Mouse (Mus musculus) left cerebral cortex, postnatal 4 days (tissue): Measurements from ENCODE around the gene Armh2. TPM values are rescaled to one million over a fixed set of nuclear protein-coding genes. Genes with fewer than 3 reads are reported as not detected.
"Not testable (repeated sequence)": the region's sequence is repeated elsewhere in the genome, so short reads cannot be mapped to it uniquely, and the experiment has no call there.

ENCODE experiments used
- DNase-seq: peaks from one replicate; pipeline ENCODE4 v3.0.0-alpha.2; 2022
- intact Hi-C: fragments of 180-260 bp; cut with DNase I; formaldehyde crosslinking; loops from one replicate; pipeline ENCODE4 v1.15.1; 2025
- total RNA-seq, 2 experiments: library from RNA; stranded (reverse); gene quantifications; 2 replicates each; pipeline ENCODE4 v1.2.3; 2021

Armh2 gene
- total RNA-seq, 2 experiments from 2014 or later, result not detected

DNA sequence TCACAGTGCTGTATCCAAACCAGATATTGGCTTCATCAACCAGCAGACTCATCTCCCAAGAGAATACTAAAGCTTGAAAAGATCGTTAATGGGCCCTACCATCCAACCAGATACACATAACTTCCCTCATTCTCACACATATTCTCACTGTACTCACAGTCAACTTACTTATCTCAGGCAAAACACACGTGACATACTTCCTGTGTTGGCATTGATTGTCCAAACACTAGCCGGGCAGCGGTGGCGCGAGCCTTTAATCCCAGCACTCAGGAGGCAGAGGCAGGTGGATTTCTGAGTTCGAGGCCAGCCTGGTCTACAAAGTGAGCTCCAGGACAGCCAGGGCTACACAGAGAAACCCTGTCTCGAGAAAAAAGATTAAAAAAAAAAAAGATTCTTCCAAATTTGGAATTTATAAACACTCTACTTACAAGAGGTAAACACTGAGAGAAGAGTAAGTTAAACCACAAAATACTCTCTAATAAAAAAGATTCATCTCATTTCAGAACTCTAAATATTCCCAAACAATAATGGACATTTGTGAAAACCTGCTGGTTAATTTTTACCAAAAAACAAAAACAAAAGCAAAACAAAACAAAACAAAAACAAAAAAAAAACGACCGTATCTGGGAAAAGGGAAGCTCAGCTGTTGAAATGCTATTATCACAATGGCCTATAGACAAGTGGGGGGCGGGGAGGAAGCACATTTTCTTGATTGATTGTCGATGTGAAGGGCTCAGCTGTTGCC lies 17.0 kb downstream of the Armh2 start:
- intact Hi-C loops, result no loop called here
- no peak for DNase-seq

- DNase-seq, result no peak
These were observed 18.4 kb downstream of the Armh2 start for GRCm38 (mm10) chr13:24759451-24759850.

GRCm38 (mm10) chr13:24760351-24760870 lies 19.4 kb downstream of the Armh2 start:
- DNase-seq, result no peak
- intact Hi-C loops, result no loop called here

More at GRCm38 (mm10) chr13:24759451-24759850, 18.4 kb downstream of the Armh2 start:
- intact Hi-C loops, result no loop called here

- intact Hi-C loops, result no loop called here
These were observed 20.0 kb downstream of the Armh2 start for GRCm38 (mm10) chr13:24761083-24761402.

DNA sequence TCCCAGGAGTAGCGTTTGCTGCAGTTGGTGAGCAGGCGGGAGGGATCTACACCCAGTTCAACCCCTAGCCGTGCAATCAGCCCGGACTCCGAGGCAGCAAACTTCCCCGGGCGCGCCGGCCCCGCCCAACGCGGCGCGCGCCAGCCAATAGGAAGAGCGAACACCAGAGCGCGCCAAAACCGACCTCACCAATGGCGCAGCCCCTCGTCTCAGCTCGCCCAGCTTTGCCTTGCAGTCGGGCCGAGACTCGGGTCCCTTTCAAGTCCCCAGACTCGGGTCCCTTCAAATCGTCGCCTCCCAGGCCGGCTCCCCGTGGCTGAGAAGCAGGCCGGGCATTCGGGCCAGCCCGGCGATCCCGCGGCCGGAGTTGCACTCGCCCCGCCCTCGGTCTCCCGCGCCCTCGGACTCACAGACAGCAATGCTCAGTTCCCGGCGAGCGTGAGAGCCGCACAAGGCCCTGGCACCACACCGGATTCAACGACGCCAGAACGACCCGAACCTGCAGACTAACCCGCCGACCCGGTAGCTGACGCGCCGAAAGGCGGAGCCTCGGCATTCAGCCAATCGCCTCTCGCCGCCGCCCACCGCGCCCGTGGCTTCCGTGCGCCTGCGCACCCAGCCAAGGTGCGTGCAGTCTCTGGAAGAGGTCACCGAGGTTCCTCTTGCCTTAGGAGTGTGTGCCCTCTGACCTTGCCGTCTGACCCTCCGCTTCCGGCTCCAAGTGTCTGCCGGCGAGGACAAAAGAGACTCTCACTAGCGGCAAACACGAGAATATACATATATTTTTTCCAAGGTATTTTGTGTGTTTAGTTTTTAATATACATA lies 20.6 kb downstream of the Armh2 start, which contains the start of gene Gmnn:
Gmnn (minus strand) TSS at position 521 of the 825 bp plus-strand sequence.
- intact Hi-C loops, result no loop called here
- peak; percentile 86 for DNase-seq

More at GRCm38 (mm10) chr13:24761083-24761402, 20.0 kb downstream of the Armh2 start:
- DNase-seq, result no peak

- intact Hi-C loops, result no loop called here
- no peak for DNase-seq
These were observed 21.2 kb downstream of the Armh2 start for GRCm38 (mm10) chr13:24762254-24762653.

GRCm38 (mm10) chr13:24767809-24768208 lies 26.8 kb downstream of the Armh2 start:
- intact Hi-C loops, DNase-seq: not testable (repeated sequence)

DNA sequence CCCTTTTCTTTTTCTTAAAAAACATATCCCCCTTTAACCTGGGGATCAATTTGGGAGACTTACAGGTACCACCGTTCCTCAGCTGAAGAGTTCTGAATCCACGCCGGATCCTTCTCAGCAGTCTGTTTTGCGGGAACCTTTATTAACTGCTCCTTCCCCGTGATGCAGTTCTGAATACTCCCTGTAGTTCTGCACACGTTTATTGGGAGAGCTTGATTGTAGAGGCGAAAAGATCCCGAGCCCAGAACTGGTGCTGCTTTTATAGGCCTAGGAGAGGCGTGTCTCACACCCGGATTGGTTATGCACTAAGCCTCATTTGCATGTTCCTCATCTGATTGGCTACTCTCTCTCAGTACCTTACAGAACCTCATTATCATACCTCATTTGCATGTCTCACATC lies 30.4 kb downstream of the Armh2 start:
- DNase-seq, intact Hi-C loops: not testable (repeated sequence)

- peak; percentile 36 for DNase-seq
These were observed 35.3 kb downstream of the Armh2 start for GRCm38 (mm10) chr13:24776146-24776844.

DNA sequence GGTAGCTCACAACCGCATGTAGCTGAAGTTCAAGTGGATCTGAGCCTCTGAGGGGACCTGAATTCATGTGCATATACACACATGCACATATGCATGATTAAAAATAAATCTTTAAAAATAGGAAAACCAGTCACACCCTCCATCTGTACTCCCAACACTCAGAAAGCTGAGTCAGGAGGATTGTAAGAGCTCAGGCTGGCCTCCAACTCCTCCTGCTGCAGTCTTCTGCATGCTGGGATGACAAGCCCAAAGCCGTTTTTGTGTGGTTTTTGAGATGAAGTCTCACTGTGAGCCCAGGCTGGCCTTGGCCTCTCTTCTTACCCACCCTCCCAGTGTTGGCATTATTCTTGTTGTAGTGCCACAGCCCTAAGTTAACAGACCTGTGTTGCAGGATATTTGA lies 37.0 kb downstream of the Armh2 start:
- no peak for DNase-seq
- intact Hi-C loops, result no loop called here

More at GRCm38 (mm10) chr13:24776146-24776844, 35.3 kb downstream of the Armh2 start:
- intact Hi-C loops, result no loop called here

GRCm38 (mm10) chr13:24778706-24779380 lies 37.8 kb downstream of the Armh2 start:
- no peak for DNase-seq
- intact Hi-C loops, result no loop called here

- no peak for DNase-seq
- intact Hi-C loops, result no loop called here
These were observed 40.9 kb downstream of the Armh2 start for GRCm38 (mm10) chr13:24781916-24782315.

DNA sequence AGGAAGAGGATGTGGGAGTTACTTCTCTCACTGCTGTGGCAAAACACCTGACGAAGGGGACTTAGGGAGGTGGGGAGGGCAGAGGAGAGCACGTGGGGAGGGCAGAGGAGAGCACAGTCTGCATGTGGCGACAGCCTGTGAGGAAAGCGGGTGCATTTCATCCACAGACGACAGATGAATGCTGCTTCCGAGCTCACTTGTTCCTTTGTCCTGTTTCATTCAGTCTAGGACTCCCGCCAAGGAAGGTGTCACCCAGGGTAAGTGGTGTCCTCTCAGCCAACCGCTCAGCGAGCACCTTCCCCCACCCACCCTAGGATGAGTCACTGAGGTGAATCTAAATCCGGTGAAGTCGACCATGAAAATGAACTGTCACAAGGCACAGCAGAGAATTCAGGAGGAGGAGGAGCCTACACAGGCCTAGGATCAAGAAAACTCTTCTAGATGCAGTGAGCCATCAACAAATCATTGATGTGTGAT lies 45.0 kb downstream of the Armh2 start:
- intact Hi-C loops, result no loop called here
- DNase-seq, result no peak

DNA sequence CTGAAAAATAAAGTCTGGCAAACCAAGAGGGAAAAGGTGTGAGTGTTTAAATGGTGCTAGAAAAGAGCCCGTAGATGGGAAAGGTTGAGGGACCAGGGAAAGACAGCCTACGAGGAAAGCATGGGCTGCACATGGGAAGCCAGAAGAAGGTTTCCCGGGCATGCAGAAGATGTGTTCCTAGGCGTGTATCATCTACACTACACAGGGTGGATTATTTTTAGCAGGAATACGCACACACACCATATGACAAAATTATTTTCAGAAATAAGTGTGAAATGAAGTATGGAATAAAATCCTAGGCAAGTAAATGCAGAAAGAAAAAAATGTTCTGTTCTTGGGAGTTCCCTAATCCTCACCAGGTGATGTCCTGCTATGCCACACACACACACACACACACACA lies 46.4 kb downstream of the Armh2 start:
- intact Hi-C loops, result no loop called here
- no peak for DNase-seq

GRCm38 (mm10) chr13:24791349-24791748 lies 50.3 kb downstream of the Armh2 start:
- intact Hi-C loops, result no loop called here
- DNase-seq, result no peak

GRCm38 (mm10) chr13:24792411-24793045 lies 51.5 kb downstream of the Armh2 start:
- intact Hi-C loops, result no loop called here
- no peak for DNase-seq
